Mouse (Mus musculus): ENCODE data around the gene Ccdc187.

The Ccdc187 gene

DNA sequence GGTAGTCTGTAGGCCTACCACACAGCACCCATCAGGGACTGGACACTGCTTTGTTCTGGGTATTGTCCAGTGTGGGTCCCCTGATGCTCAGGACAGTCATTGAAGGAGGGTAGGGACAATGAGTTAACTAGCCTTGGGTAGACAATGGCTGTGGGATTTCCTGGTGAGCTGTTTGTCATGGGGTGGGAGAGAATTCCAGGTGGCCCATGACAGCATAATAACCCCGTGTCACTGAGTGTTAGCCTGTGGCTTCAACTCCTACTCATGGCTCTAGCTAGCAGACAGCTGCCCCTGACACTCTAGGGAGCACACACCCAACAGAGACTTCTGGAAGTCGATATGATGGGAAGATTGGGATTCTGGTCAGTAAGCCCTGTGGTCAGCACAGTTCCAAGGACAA, at the start of gene Ccdc187:
Ccdc187 (minus strand) TSS at position 101 of the 400 bp plus-strand sequence.
- DNase-seq = no peak

DNA sequence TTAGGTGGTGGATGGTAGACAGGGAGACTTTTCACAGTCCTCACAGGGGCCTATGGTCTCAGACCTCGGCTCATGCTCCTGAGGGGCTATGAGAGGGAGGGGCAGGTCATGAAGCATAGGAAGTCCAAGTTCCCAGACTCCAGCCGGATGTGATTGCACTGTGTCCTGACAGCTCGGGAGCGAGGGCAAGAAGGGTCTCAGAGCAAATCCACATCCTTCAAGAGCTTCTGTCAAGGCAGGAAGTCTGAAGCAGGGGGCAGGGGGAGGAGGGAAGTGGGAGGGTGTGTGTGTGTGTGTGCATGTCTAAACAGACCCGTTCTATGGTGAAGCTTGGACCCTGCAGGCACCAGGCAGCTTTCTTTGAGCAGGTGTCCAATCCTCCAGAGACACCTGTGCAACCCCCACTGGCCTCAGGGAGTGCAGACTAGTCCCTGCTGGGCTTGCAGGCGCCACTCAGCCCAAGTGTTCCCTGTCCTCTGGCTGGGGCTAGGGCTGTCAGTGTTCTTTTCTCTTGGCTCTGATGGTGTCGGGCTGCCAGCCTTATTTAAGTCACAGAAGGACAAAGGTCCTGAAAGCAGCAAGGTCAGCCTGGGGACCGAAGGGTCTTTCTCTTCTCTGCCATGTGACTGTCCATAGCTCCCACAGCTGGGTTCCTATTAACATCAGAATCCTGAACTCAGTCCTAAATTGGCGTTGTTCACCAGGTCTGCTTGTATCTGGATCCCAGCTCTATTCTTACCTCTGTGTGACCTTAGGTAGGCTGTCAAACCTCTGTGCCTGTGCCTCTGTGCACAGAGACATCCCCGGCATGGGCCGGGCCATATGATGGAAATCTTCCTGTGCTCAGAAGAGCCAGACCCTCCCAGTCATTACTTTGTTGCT, 48.5 kb upstream of the Ccdc187 start:
- no peak for DNase-seq

DNA sequence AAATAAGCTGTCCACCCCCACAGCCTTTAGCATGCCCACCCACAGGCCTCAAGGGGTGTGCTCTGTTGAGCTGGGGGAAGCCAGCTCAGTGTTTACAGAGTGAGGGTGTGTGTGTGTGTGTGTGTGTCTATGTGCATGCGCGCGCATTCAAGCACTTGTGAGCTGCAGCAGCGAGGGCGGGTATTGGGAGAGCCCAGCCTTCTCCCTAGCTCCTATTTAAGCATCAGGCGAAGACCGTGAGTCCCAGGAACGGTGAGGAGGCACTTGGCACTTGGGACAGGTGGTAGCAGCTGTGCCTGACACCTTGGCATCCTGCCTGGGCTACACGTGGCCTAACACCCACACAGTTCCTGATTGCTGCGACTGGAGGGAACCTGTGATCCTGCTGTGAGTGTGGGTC, 47.7 kb upstream of the Ccdc187 start:
- DNase-seq = peak; percentile 80

DNA sequence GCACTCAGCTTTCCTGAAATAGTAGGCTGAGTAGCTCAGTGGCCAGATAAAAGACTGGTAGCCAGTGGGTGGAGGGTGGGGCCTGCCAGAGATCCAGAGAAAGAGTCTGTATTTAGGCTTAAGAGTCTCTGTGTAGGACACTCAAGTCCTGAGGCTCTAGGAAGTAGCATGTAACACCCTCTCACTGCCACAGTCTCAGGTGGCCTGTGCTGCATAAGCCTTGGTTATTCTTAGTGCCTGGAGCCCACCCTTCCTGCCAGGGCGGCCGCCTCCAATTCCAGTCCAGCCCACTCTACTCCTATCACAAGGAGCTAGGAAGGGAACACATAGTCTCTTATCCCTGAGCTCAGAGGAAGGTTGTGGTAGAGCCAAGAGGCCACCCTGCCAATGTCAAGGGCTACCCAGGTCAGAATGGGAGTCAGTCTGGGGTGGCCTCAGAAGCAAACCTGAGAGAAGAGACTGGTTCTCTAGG, 47.2 kb upstream of the Ccdc187 start:
- DNase-seq = no peak

DNA sequence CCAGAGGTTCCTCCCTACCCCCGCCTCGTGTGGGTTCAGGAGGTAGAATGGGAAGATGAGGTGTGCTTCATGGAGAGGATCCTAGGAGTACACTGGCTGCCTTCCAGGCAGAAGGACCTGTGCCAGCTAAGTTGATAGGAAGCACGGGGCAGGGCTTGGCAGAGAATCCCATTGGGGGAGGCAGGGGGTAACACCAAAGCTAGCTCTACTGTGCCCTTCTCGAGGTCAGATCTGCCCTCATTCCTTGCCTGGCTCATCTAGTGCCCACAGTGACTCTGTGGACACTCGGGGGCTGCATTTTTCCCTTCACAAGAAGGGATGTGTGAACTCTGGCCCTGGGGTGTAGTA, 44.8 kb upstream of the Ccdc187 start:
- DNase-seq = peak; percentile 80

DNA sequence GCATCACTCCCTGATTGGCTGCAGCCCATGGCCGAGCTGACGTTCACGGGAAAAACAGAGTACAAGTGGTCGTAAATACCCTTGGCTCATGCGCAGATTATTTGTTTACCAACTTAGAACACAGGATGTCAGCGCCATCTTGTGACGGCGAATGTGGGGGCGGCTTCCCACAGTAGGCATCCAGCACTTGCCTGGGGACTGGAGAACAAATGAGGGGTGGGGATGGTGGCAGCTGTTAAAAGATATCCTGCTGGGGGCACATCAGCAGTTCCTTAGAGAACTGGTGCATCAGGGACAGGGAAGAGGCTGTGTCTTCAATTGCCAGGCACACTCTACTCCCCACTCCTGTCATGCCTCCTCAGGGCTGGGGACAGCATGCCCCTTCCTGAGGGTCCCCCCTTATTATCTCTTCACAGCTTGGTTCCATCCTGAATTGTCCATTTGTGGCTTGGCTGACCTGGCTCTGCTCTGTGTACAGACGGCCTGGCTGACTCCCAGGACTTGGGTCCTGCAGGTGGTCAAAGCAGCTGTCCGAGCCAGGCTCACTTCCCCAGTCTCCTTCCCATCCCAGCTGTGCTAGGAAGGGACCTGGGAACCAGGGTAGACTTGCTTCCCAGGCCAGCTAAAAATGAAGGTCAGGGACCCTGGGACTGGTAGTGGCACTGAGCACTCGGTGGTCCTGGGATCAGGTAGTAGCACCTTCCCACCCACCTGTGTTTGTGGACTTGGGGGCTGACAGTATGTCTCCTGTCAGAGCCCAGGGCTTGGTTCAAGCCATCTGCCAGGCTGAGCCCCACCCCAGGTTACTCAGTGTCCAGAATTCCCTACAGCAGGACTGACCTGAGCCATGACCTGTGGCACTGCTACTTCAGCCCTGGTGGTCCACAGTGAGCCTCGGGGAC, 44.2 kb upstream of the Ccdc187 start:
- DNase-seq = peak; percentile 83

DNA sequence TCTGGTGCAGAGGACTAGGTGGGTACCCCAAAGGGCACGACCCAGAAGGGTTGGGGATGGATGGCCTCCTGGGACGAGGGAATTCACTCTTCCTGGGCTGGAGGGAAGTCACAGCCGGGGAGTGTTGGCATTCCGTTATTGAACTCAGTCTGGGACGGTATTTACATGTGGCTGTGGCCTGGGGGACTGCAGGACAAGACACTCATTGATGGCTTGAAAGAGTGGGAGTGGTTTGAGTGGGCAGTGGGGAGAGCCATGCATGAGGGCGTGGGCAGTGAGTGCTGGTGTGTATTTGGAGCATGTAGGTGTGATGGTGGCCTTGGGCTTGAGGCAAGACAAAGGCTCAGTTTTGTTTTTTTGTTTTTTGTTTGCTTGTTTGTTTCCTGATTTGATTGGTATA, 36.3 kb upstream of the Ccdc187 start:
- no peak for DNase-seq

DNA sequence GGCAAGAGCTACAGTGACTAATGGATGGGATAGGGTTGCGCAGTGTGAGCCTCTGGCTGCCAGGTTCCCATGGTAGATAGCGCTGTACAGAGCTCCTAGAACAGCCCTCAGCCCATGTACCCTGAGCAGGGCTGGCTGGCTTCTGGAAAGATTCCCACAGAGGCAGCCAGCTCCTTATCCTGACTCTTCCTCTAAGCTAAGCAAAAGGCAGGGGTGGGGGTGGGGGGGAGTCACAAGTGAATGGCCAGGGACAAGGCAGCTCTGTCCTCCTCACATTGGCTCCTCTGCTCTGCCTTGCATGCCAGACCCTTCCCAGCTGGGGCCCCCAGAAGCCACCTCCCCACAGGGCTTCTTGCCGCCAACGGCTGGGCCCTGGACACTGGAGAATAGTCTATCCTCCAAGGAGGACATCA, 35.7 kb upstream of the Ccdc187 start:
- DNase-seq = no peak

DNA sequence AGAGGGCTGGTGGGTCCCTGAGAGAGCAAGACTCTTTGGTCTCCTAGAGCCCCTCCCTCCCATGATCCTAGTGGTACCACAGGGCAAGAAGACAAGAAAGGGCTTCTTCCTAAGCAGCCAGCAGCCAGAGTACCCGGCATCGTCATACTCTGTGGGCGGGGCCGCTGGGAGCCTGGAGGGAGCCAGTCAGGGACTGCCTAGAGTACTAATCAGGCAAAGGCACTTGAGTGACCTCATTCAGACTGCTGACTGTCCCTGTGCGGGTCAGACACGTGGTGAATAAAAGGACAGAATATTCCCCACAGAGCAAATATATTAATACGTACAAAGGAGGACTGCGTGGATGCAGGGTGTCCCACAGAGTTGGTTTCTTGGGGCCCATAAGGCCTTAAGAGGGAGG, 35.0 kb upstream of the Ccdc187 start:
- DNase-seq = no peak

DNA sequence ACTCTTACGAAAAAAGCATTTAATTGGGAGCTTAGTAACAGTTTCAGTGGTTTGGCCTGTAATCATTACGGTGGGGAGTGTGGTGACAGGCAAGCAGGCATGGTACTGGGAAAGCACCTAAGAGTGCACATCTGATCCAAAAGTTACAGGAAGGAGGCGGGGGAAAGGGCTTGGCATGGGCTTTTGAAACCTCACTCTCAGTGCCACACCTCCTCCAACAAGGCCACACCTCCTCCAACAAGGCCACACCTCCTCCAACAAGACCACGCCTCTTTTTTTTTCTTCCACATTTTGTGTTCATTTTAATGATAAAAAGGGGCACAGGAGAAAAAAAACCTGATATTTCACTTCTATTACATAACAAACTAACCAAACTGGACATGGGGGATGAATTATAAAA, 33.5 kb upstream of the Ccdc187 start:
- DNase-seq = peak; percentile 39

DNA sequence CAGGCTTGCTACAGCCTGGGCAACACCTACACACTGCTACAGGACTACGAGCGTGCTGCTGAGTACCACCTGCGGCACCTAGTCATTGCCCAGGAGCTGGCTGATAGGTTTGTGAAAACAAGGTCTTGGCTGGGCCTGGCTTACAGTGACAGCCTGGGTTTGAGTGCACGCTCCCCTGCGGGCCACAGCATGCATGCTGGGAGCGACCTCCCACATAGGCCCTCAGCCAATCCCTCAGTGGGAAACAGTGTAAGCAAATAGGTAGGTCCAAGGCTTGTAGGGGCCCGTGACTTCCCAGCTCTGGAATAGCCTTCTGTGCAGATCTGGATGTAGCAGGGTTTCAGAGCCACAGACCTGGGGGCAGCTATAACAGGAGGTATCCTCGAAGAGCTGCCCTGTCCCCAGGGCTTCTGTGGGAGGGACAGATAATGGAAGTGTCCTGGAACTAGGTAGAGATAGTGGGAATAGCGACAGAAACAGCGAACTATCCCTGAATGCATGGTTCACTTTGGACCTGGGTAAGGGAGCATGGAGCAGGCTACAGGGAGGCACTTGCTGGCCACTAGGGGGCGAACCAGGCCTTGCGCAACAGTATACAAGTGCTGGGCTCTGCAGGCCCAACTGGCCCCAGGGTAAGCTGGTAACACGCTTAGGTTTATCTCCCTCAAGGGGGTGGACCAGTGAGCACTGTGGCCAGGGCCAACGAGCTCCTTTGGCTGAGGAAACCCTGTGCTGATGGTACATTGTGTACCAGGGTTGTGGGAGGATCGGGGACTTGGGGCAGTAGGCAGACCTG, 31.2 kb upstream of the Ccdc187 start:
- DNase-seq = no peak

DNA sequence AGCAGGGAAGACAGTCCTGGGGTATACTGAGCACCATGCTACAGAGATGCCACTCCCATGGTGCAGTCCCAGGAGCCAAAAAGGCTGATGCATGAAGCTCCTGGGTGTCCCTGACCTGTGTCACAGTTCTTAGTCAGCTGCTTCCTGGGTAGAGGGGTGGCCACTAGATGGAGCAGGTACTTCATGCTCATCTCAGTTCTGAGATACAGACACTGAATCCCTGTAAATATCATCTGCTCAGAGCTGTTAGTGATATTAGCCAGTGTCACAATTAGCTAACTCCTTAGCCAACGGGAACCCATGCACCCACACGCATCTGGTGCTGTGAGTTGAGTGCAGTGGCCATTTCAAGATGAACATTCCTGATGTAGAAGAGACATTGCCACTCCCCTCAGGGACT, 30.6 kb upstream of the Ccdc187 start:
- DNase-seq = no peak

DNA sequence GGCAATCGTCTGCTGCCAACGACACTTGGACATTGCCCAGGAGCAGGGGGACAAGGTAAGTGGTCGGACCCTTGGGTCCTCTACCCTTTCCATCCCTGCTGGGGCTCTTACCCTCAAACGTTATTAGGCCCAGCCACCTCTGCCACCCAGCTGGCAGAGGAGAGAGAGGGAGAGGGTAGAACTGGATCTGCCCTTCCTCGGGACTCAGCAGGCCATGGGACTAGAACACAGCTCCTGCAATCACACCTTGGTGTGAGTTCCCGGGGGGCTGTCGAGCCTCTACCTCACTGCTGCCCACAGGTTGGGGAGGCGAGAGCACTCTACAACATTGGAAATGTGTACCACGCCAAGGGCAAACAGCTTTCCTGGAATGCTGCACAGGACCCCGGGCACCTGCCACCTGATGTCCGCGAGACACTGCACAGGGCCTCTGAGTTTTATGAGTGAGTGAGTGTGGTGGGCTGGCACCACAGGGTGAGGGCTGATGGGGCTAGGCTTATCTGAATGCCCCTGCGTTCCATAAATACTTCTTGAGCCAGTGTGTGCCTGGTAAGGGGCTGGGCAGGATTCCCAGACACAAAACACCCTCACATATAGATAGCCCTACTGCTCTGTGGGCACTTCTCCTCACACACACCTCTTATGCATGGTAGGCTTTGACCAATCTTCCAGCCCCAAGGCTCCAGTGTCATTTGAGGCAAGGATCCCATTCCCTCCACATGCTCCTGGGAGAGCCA, 29.4 kb upstream of the Ccdc187 start:
- no peak for DNase-seq

DNA sequence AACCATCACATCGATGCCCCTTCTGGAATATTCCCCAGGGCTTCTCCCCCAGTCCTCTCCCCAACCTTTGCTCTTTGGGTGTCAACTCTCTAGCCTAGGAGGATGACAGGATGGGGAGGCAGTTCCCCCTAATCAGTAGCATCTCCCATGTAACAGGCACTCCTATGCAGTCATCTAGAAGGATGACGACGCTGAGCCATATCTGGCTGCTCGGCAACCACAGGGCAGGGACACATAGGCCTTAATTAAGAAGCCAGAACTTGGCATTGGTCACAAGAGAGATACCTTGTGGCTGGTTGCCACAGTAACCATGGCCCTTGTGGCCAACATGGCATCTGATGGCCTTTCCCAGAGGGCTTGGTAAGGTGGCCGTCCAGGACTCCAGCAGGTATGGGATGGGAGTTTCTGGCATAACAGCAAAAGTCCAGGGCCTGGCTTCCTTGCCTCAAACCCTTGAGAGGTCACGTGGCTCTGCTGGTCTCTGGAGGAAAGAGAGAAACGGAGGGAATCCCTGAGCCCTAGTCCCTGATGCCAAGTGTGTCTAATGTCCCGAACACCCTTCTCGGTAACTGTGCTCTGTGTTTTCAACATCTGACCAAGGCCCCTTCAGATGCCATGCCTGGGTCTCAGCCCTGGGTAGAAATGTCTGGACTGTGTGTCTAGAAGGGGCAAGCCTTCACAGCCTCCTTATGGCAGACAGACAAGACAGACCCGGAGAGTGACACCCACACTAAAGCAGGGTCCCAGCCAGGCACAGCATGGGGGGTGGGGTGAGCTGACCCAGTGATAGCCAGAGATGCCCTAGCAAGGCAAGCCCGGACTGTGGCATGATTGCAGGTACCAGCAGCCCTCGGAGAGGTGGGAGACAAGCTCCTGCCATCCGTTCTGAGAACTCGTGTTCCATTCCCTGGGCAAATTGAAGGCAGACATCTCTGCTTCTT, 26.2 kb upstream of the Ccdc187 start:
- peak; percentile 81 for DNase-seq

DNA sequence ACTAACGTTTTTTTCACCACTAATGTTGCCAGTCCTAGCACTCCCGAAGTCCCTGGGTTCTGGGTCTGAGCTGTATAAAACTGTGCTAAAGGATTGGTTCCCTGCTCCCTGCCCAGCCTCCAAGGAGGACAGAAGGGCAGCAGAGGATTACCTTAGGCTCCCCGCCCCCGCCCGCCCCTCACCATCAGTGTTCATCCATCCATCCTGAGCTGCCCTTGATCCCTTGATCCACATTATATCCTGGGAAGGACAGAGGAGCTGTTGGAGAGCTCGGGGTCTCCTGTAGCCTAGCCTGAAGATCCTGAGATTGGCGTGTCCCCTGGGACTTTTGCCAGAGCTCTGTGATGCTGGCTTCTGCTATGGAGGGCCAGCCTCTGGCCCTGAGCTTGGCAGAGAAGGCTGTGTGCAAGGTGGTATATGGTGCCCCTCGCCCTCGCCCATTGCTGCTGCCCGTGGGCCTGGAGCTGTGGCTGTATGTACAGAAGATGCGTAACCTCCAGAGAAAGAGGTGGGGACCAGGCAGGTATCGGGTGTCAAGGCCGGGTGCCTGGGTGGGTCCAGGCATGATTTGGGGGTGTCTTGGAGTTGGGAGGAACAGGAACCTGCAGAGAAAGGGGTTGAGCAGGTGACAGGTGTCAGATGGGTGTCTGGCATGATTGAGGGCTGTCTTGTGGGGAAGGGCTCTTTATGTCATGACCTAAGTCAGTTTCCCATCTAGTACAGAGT, 25.3 kb upstream of the Ccdc187 start:
- peak; percentile 64 for DNase-seq

DNA sequence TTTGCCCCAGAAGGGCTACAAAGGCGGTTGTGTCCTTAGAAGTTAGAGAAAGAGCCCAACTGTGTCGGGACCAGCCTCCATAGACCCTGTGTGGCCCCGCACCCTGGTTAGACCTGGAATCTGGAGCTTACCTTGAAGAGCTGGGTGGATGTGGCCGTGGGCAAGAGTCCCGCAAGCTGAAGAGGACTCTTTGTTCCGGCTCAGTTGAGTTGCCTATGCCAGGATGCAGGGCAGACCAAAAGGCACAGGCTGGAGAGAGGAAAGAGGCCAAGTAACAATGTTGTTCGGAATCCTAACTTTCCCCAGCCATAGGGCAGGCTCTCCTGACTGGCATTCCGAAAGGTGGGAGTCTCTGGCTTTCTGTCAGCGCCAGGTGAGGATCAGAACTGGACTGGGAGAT, 24.8 kb upstream of the Ccdc187 start:
- DNase-seq = peak; percentile 74

DNA sequence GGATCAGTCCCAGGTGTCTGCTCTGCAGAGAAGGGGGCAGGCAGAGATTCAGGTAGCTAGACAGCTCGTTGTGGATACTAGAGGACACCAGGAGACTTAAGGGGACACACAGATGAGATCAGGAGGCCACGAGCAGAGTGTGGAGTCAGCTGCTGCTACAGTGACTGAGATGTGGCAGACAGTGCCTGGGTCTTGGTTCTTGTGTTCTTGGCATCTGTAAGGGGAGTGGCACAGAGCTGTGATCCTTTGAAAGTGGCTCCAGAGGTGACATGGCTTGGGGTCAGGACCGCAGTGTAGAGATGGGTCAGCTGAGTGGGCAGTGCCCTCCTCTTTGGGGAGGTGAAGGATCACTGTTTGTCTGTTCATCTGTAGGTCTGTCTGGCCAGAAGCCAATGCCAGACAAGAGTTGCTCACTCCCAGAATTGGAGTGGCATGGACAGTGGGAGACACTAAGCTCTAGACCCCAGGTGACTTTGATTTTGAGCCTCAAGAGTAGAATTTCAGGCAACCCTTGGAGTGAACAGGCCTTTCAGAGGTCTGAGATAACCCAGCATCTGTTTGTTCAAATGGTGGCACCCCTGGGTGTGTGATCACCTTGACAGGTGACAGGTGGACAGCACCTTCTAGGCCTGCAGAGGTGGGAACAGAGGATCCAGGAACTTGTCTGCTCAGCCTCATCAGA, 23.8 kb upstream of the Ccdc187 start:
- peak; percentile 59 for DNase-seq

DNA sequence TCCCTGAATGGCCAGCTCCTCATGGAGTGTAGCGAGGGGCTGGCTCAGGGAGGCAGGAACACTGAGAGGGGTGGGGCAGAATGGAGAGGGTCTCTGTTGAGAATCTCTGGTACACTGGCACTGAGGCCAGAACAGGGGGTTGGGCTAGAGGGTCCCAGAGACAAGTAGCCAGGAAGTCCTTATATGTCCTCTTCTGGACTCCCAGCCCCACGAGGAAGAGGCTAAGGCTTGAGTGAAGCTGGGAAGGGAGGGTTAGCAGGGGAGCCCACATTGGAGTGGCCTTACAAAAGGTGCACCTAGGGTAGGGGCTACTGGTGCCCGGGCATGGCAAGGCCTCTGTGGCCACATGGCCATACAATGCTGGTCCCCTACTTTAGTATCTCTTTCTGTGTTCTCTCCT, 23.0 kb upstream of the Ccdc187 start:
- DNase-seq = no peak

DNA sequence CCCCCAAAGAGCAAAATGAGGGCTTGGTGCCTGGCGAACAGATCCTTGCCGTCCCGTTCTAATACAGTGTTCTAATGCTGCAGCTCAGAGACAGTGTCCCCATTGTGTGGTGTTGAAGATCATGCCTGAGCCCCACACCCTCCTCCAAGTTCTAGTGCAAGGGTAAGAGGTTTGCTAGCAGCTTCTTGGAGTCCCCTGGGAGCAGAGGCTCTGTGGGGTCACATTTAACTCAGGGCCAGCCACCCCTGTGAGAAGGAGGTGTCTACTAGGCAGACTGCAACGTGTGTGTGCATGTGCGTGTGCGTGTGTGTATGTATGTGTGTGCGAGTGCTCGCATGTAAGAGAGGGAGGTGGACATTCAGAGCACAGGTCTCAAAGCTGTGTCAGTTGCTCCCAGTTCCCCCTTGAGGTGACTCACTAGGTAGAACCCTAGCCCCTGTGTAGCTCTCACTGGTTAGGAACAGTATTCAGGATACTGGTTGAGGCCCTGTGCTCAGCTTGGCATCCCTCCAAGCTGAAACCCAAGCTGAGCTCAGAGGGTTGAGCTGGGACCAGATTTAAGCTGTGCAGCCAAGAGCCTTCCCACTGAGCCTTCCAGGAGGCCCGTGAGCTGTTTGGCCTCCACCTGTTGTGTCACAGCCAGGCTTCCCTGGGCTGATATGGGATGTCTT, 22.4 kb upstream of the Ccdc187 start:
- peak; percentile 79 for DNase-seq
